Comparison of ENCODE assay signal across 8 mouse cellular contexts in genomic region chr7:113048097-113048795, GRCm38 (mm10).
DNase-seq lines count a peak whose midpoint lies in the region; ATAC-seq lines count a peak whose summit lies in the region.

No protein-coding gene starts in this region.

- ATAC-seq in embryonic facial prominence, embryonic 13.5 days (ENCODE audit: insufficient number of reproducible peaks, insufficient read depth, low FRiP score, low TSS enrichment, low read depth) = peak; percentile 72
- peak; percentile 90 for ATAC-seq in intestine, embryonic 15.5 days
- peak; percentile 83 for ATAC-seq in midbrain, embryonic 13.5 days
- ATAC-seq in erythroid progenitor cell, adult 5-6 weeks (replicated peaks; ENCODE audit: low FRiP score, poor library complexity, severe bottlenecking) = no peak
- no peak for ATAC-seq in cerebellum, adult (ENCODE audit: insufficient number of reproducible peaks, low FRiP score, low TSS enrichment)

- H3K9me3 ChIP-seq in embryonic facial prominence, embryonic 13.5 days = no peaks in the 10 kb centered on the region
- H3K9me3 ChIP-seq in intestine, embryonic 15.5 days = no peaks in the 10 kb centered on the region
- H3K9me3 ChIP-seq in midbrain, embryonic 13.5 days = no peaks in the 10 kb centered on the region

- H3K4me3 ChIP-seq in embryonic facial prominence, embryonic 13.5 days = no peak overlapping the region
- no peak overlapping the region for H3K4me3 ChIP-seq in intestine, embryonic 15.5 days (replicated peaks)
- no peak overlapping the region for H3K4me3 ChIP-seq in midbrain, embryonic 13.5 days (replicated peaks)

- no peaks in the 10 kb centered on the region for H3K27me3 ChIP-seq in embryonic facial prominence, embryonic 13.5 days
- no peaks in the 10 kb centered on the region for H3K27me3 ChIP-seq in intestine, embryonic 15.5 days (replicated peaks)
- no peaks in the 10 kb centered on the region for H3K27me3 ChIP-seq in midbrain, embryonic 13.5 days

- no peaks in the 10 kb centered on the region for H3K36me3 ChIP-seq in embryonic facial prominence, embryonic 13.5 days
- H3K36me3 ChIP-seq in intestine, embryonic 15.5 days = no peaks in the 10 kb centered on the region
- no peaks in the 10 kb centered on the region for H3K36me3 ChIP-seq in midbrain, embryonic 13.5 days

- no peak overlapping the region for H3K9ac ChIP-seq in embryonic facial prominence, embryonic 13.5 days
- H3K9ac ChIP-seq in intestine, embryonic 15.5 days = no peak overlapping the region
- no peak overlapping the region for H3K9ac ChIP-seq in midbrain, embryonic 13.5 days (replicated peaks)

- H3K27ac ChIP-seq in embryonic facial prominence, embryonic 13.5 days = peak overlapping the region; percentile 51
- peak overlapping the region; percentile 60 for H3K27ac ChIP-seq in intestine, embryonic 15.5 days
- H3K27ac ChIP-seq in midbrain, embryonic 13.5 days = 0 out of 2 replicates have a peak overlapping the region, but pooled peaks have one; percentile 32

- 58% methylated on average over 4 of the region's 4 CpGs for WGBS in embryonic facial prominence, embryonic 13.5 days
- 46% methylated on average over 4 of the region's 4 CpGs for WGBS in intestine, embryonic 15.5 days
- 38% methylated on average over 4 of the region's 4 CpGs for WGBS in midbrain, embryonic 13.5 days

- no peaks in the 10 kb centered on the region; the same call in 1 of the 2 replicates for H3K4me1 ChIP-seq in embryonic facial prominence, embryonic 13.5 days
- peaks cover 10% of the 10 kb centered on the region for H3K4me1 ChIP-seq in intestine, embryonic 15.5 days (replicated peaks)
- peaks cover 12% of the 10 kb centered on the region for H3K4me1 ChIP-seq in midbrain, embryonic 13.5 days (replicated peaks)

- H3K4me2 ChIP-seq in embryonic facial prominence, embryonic 13.5 days = no peak overlapping the region
- no peak overlapping the region for H3K4me2 ChIP-seq in intestine, embryonic 15.5 days (replicated peaks)
- H3K4me2 ChIP-seq in midbrain, embryonic 13.5 days (replicated peaks) = no peak overlapping the region

- DNase-seq in retina, postnatal 1 day = peak; percentile 83
- no peak for DNase-seq in retina, embryonic 14.5 days (ENCODE audit: low spot score)
- DNase-seq in cerebellum, adult 9-11 months = no peak

Comparison
In these comparisons a context has a peak if more than half of its experiments do, and no peak if none do; other contexts are left out.
1. ATAC-seq: peak in embryonic facial prominence, embryonic 13.5 days (single experiment), intestine, embryonic 15.5 days (single experiment) and midbrain, embryonic 13.5 days (single experiment); none in erythroid progenitor cell, adult 5-6 weeks (single experiment) and cerebellum, adult (single experiment).
2. Peak in every context shown above with its lines, with median percentiles within 50 percentile points of each other: H3K27ac ChIP-seq.